Mouse (Mus musculus) kidney, adult 2 months (tissue): Measurements from ENCODE around the gene Colq.

Experiments
- CTCF ChIP-seq: fragments of 200-500 bp; conservative IDR thresholded peaks from 2 replicates; pipeline ENCODE4 v1.5.1; 2011; ENCODE audit warnings: low read depth, mild to moderate bottlenecking, control low read depth, low read length, moderate library complexity, mixed read lengths; ENCODE audit not compliant: insufficient read depth, insufficient read length
- POLR2A ChIP-seq: fragments of 200-500 bp; IDR thresholded peaks from one replicate; pipeline ENCODE4 v1.6.1; 2011; ENCODE audit warnings: low read depth, low read length, control low read depth

DNA sequence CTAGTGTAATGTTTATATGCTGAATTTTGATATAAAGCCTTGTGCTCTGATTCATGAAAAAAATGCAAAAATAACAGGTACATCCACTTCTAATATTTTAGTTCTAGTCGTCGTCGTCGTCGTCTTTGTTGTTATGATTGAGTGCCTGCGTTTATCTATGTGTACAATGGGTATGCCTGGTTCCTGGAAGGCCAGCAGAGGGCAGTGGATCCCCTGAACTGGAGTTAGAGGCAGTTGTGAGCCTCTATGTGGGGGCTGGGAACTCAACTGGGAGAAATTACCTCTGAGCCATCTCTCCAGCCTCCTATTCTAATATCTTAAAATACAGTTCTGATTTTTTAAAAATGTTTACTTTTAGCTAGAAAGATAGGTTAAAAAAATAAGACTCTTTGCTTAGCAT, 14.4 kb upstream of the Colq start:
- TF ChIP-seq CTCF (peak; percentile 43), POLR2A (no peak)
